Mouse (Mus musculus) cortical plate, adult 2 months (tissue): ENCODE results near the gene Acvrl1.

Experiments
- CTCF ChIP-seq: fragments of 200-500 bp; IDR thresholded peaks from 2 replicates; pipeline ENCODE4 v1.5.1; 2011; ENCODE audit warnings: mild to moderate bottlenecking, control low read depth, low read length; ENCODE audit not compliant: insufficient read depth; ENCODE audit errors: extremely low read depth
- POLR2A ChIP-seq: fragments of 200-500 bp; IDR thresholded peaks from 2 replicates; pipeline ENCODE4 v1.6.1; 2011; ENCODE audit warnings: mild to moderate bottlenecking, low read length, control low read depth; ENCODE audit not compliant: insufficient read depth; ENCODE audit errors: extremely low read depth

GRCm38 (mm10) chr15:101145424-101146099, 17.2 kb downstream of the Acvrl1 start:
- peak; percentile 88 for TF ChIP-seq POLR2A
- TF ChIP-seq CTCF = peak; percentile 88
